ENCODE assay signal across 8 mouse cellular contexts in the genomic region with DNA sequence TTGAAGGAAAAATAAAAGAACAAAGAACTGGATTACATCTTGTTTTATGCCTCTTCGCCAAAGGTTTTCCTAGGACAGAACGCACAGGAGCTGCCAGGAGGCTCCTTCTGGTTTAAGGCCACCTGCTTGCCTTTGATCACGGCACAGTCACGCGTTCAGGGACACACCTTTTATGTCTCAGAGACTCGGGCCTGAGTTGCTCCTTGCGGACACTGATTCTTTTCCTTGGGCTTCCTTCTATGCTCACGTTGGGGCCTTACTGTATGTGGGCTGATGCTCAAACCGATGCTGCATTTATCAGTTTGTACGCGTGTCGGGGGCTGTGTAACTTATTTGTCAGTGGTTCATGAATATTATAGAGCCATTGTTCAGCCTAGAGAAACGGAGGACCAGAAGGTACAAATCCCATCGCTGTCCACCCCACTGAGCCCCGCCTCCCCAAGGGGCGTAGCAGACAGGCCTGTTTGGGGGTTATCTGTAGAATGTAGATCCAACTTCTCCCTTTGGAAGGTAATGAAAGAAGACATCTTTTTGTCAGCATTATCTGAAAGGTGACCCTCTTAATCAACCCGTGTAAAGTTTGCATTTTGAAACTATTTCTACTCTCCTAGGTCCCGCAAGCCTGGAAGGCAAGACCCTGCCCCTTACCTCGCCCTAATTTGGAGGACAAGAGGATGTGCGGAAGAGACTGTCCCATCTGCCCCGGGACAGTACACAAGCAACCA. TPM values are rescaled to one million over a fixed set of nuclear protein-coding genes. Genes with fewer than 3 reads are reported as not detected.
DNase-seq lines count a peak whose midpoint lies in the region; ATAC-seq and TF ChIP-seq lines count a peak whose summit lies in the region.

No protein-coding gene starts in this region.

- H3K9ac ChIP-seq in forebrain, embryonic 12.5 days = peak overlapping the region; percentile 42; the same call in 1 of the 2 replicates
- H3K9ac ChIP-seq in intestine, postnatal 0 days (ENCODE audit: low read depth, low read length) = peak overlapping the region; percentile 24; the same call in 1 of the 2 replicates
- H3K9ac ChIP-seq in neural tube, embryonic 12.5 days = peak overlapping the region; percentile 5; the same call in 1 of the 2 replicates

- peak overlapping the region; percentile 82 for H3K4me2 ChIP-seq in forebrain, embryonic 12.5 days
- H3K4me2 ChIP-seq in intestine, postnatal 0 days (replicated peaks; ENCODE audit: low read depth) = peak overlapping the region; percentile 66
- H3K4me2 ChIP-seq in neural tube, embryonic 12.5 days (replicated peaks) = peak overlapping the region; percentile 74

- no peak for TF ChIP-seq CTCF in left cerebral cortex, adult 2 months (IDR thresholded peaks at IDR 0.05)
- no peak for TF ChIP-seq CTCF in intestine, postnatal 0 days (IDR thresholded peaks at IDR 0.05; ENCODE audit: low read depth)

- peak overlapping the region; percentile 37; the same call in 1 of the 2 replicates for H3K4me3 ChIP-seq in left cerebral cortex, adult 2 months
- peak overlapping the region; percentile 40 for H3K4me3 ChIP-seq in forebrain, embryonic 12.5 days (replicated peaks)
- peak overlapping the region; percentile 43 for H3K4me3 ChIP-seq in intestine, postnatal 0 days (ENCODE audit: low read depth, low read length)
- peak overlapping the region; percentile 28 for H3K4me3 ChIP-seq in neural tube, embryonic 12.5 days

- ATAC-seq in forebrain, embryonic 12.5 days (ENCODE audit: low FRiP score) = no peak
- no peak for ATAC-seq in intestine, postnatal 0 days
- peak; percentile 41 for ATAC-seq in neural tube, embryonic 12.5 days (ENCODE audit: low FRiP score, low read depth)

- H3K27me3 ChIP-seq in forebrain, embryonic 12.5 days = peaks cover 39% of the 10 kb centered on the region
- no peaks in the 10 kb centered on the region for H3K27me3 ChIP-seq in intestine, postnatal 0 days (replicated peaks; ENCODE audit: control insufficient read depth, insufficient read depth, low read length)
- no peaks in the 10 kb centered on the region for H3K27me3 ChIP-seq in neural tube, embryonic 12.5 days (replicated peaks)

- no peak for DNase-seq in left cerebral cortex, adult 2 months (ENCODE audit: extremely low spot score in 1 of 2, low spot score in 2 of 2)
- DNase-seq in left cerebral cortex, postnatal 36 days (ENCODE audit: low spot score in 2 of 2) = no peak
- DNase-seq in testis, postnatal 10 days (ENCODE audit: low spot score) = no peak
- no peak for DNase-seq in left cerebral cortex, postnatal 10 days (ENCODE audit: extremely low spot score in 1 of 2, low spot score in 2 of 2)
- DNase-seq in thymus, adult 18-20 months = no peak

- 17% methylated on average over 21 of the region's 21 CpGs for WGBS in forebrain, embryonic 12.5 days
- WGBS in intestine, postnatal 0 days = 42% methylated on average over 21 of the region's 21 CpGs
- 22% methylated on average over 21 of the region's 21 CpGs for WGBS in neural tube, embryonic 12.5 days

- H3K9me3 ChIP-seq in forebrain, embryonic 12.5 days = no peaks in the 10 kb centered on the region
- no peaks in the 10 kb centered on the region for H3K9me3 ChIP-seq in intestine, postnatal 0 days (ENCODE audit: control insufficient read depth)
- H3K9me3 ChIP-seq in neural tube, embryonic 12.5 days = no peaks in the 10 kb centered on the region

- intact Hi-C loops in left cerebral cortex, adult 2 months (cut with DNase I) = no loop called here
- intact Hi-C loops in left cerebral cortex, postnatal 36 days (cut with DNase I) = no loop called here
- intact Hi-C loops in left cerebral cortex, postnatal 10 days (cut with DNase I) = no loop called here

- H3K36me3 ChIP-seq in forebrain, embryonic 12.5 days (replicated peaks) = no peaks in the 10 kb centered on the region
- H3K36me3 ChIP-seq in intestine, postnatal 0 days (ENCODE audit: control insufficient read depth, insufficient read depth) = no peaks in the 10 kb centered on the region
- no peaks in the 10 kb centered on the region for H3K36me3 ChIP-seq in neural tube, embryonic 12.5 days

- peaks cover 14% of the 10 kb centered on the region for H3K4me1 ChIP-seq in forebrain, embryonic 12.5 days
- H3K4me1 ChIP-seq in intestine, postnatal 0 days (replicated peaks; ENCODE audit: control insufficient read depth, insufficient read depth, low read length) = 0 out of 2 replicates have a peak, but pooled peaks cover 3% of the 10 kb centered on the region
- peaks cover 8% of the 10 kb centered on the region for H3K4me1 ChIP-seq in neural tube, embryonic 12.5 days

- no peak overlapping the region for H3K27ac ChIP-seq in left cerebral cortex, adult 2 months
- H3K27ac ChIP-seq in forebrain, embryonic 12.5 days = no peak overlapping the region
- no peak overlapping the region for H3K27ac ChIP-seq in intestine, postnatal 0 days (ENCODE audit: low read depth, low read length)
- no peak overlapping the region for H3K27ac ChIP-seq in neural tube, embryonic 12.5 days

RNA-seq across cellular contexts. Expression of a gene that starts 0.8 kb away (rescaled TPM):
- total RNA-seq in left cerebral cortex, adult 2 months (2021) = under 1 TPM; 0.23 to 0.28 TPM
- total RNA-seq in left cerebral cortex, postnatal 36 days (2021) = under 1 TPM; 0.45 to 0.62 TPM
- polyA plus RNA-seq in forebrain, embryonic 12.5 days (2016; fragmentation: Nextera tagmentation; extraction: Ambion mirVana) = 0.83 and 1.5 TPM in 2 replicates
- polyA plus RNA-seq in intestine, postnatal 0 days (2015; fragmentation: Nextera tagmentation; extraction: Ambion mirVana) = 0.85 and 0.96 TPM in 2 replicates
- 0.51 and 1.3 TPM in 2 replicates for polyA plus RNA-seq in neural tube, embryonic 12.5 days (2016; fragmentation: Nextera tagmentation; extraction: Ambion mirVana)
- under 1 TPM; 0.19 to 0.32 TPM for total RNA-seq in left cerebral cortex, postnatal 10 days (2021)
